Mouse (Mus musculus) liver, embryonic 14 days (tissue): ENCODE measurements around the gene Nap1l1. TPM values are rescaled to one million over a fixed set of nuclear protein-coding genes. Genes with fewer than 3 reads are reported as not detected.

Experiments
- polyA plus RNA-seq: library from polyadenylated mRNA; depleted of rRNA; stranded (reverse); fragments of >200 nt; gene quantifications from 2 replicates; pipeline ENCODE4 v1.2.3, GENCODE M21; 2012; rRNA removed

The Nap1l1 gene
- 146 TPM in 2 replicates for polyA plus RNA-seq

GRCm38 (mm10) chr10:111472686-111473510 lies at the start of gene Nap1l1:
Gene Nap1l1 (plus strand): TSS chr10:111473223.

GRCm38 (mm10) chr10:111506101-111506925 lies 33.3 kb downstream of the Nap1l1 start, which contains the start of gene Phlda1:
Gene Phlda1 (plus strand): TSS chr10:111506286.

Other genes starting within 250 kb of the Nap1l1 start
- 1.2 and 1.3 TPM in 2 replicates for gene Bbs10, start 174.5 kb upstream of the Nap1l1 start, polyA plus RNA-seq
- 1.9 and 2.3 TPM in 2 replicates for gene Phlda1, start 33.1 kb downstream of the Nap1l1 start, polyA plus RNA-seq